Mouse (Mus musculus) B cell, adult 2 months (primary cell): ENCODE data around the gene Fgfr2.
A peak's percentile ranks its signal among the peaks of the same experiment; 100 is the strongest.

Experiments used
- DNase-seq, 2 experiments: peaks; one replicate each; pipeline ENCODE4 v3.0.0; 2022

The Fgfr2 gene

DNA sequence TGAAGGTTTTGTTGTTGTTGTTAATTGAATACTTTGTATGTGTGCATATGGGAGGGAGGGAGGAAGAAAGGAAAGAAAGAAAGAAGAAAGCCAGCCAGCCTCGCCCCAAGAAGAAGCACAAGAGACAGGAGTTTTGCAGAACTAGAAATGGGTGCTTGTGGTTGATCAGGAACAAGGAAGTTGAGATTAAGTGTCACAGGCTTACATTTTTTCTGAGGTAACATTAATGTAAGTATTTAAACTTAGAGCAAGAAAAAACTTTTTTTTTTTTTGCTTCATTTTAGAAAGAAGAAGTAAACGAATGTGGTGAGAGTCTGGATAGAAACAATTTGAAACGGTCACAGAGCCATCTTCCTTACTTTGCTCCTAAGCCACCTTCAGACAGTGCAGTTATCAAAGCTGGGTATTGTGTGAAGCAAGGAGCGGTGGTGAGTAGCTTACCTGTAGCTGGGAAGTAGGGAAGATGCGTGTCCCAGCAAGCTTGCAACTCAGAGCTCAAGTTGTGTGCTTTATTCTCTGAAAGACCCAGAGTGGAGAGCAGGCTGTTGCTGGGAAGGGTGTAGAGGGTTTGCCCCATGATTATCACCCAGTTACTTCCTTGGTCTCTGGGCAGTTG lies 2222.8 kb downstream of the Fgfr2 start:
- DNase-seq = no peak

DNA sequence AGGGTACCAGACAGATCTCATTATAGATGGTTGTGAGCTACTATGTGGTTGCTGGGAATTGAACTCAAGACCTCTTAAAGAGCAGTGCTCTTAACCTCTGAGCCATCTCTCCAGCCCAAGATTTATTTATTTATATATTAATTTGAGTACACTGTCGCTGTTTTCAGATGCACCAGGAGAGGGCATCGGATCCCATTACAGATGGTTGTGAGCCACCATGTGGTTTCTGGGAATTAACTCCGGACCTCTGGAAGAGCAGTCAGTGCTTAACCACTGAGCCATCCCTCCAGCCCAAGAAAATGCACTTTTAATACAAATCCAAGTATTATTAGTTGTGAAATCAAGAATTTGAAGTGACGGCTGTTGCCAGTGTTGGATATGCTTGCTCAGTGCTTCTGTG lies 2224.8 kb downstream of the Fgfr2 start:
- no peak for DNase-seq

DNA sequence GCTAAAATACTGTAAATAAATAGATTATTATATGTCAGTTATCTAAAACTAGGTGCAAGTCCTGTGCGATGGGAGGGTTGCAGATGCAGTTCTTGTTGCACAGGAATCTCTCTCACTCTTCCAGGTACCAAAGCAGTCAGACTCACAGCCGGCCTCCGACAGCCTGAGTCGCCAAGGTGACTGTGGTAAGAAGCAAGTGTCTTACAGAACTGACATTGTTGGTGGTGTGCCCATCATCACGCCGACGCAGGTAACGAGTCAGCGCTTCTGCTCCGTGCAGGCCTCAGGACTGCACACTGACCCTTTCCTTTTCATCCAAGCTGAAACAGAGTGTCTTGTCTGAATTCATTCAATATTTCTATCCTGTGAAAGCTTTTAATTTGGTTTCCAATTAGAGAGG lies 2225.9 kb downstream of the Fgfr2 start:
- DNase-seq = no peak

DNA sequence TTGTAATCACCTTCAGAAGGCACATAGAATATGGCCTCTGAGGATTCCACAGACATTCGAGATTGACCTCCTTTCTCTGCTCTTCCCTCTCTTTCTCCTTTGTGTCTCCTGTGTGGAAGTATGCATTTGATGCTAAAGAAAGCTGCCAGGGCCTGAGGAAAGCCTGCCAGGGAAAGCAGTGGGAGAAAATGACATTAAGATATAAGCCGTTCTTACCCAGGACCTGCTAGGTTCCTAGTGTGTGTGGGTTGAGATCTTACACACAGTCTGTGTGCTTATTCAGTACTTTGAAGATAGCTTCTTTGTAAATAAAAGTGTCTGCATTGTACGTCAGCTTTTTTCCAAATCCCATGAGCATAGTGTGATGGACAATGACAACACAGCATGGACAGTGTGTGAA lies 2227.1 kb downstream of the Fgfr2 start:
- DNase-seq = no peak

DNA sequence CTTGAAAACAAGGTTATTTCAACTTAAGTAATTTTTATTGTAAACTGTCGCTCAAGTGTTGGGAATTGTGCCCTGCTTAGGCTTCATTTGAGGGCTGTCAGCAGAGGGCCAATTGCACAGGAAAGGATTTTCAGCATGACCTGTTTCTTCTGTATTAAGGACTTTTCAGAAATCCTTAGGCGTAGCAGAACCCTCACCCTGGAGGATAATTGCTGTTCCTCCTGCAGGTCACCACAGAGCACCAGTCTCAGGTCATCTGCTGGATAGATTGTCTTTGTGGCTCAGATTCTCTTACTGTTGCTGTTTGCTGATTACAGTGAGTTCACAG lies 2227.6 kb downstream of the Fgfr2 start:
- no peak for DNase-seq

DNA sequence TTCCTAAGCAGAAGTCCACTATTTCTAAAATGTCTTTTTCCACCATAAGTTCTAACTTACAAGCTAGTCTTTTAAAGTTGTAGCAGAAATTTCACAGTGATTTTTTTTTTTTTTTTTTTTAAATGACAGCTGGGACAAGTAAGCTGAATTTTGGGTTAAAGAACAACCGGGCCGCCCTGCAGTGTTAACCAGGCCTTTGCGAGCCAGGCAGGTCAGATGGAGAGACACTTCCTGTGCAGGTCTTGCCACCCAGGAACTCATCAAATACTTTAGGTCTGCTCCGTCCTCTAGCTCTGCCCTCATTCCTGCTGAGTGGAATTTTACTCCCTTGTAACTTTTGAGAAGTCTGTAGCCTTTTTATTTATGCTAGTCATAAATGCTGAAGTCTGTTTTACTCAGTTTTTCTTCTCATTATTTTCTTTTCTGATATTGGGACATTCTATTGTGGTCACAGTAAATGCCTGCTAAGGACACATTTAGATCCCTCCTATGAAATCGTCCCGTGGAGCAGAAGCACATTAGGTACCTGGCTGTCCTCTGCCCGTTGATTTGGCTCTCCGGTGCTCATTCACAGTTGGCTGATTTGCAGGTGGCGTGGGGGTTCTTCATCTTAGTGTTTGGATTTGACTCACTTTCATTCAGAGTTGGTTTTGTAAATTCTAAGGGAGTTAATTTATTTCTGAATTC lies 2228.1 kb downstream of the Fgfr2 start:
- DNase-seq = no peak

DNA sequence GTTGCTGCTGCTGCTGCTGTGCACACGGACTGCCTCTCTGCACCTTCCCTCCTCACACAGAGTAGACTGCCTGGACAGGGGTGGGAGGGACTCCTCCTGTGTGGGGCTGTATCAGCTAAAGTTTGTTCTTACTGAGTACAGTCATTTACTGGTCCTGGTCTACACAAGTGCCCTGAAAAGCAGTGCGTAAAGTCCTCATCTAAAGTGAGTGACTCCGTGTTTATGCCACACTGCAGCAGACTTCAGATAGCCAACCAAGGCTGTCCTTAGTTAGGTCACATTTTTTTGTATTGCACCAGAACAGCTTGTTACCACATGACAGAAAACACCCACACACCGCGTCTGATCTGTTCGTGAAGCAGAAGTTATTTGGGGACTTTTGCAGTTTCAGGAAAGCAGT lies 2230.2 kb downstream of the Fgfr2 start:
- peak in 1 of 2 experiments; percentile 4 for DNase-seq

DNA sequence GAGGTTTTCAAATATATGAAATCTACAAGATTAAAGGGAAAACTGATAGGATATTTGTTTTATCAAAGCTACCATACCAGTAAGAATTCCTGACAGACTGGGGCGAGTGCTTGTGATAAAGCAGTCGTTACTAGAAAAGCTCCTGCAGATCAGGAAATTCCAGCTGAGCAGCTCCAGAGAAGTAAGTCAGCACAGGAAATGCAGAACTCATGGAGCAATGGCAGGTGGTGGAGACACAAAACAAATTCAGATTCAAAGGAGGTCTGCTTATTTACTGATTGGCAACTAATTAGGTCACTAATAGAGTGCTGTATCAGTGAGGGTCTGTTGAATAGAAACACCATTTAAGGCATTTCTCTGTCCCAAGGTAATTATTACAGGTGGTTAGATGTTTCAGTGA lies 2232.3 kb downstream of the Fgfr2 start:
- DNase-seq = no peak

DNA sequence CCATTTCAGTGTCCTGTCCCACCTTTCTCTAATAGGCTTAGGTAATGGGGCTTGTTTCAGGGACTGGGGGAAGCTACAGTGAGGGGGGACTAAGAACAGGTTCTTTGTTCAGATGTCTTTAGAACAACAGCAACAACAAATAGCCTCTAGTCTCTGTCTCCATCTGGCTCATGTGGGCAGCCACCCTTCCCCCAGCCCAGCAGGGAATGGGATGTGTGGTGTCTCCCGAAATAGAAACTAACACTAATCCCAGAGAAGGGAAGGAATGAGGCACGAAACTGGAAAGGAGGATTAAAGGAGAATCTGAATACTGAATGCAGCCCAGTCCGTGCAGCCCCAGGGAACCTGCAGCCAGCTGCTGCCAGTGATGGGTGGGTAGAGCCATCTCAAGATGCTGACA lies 2235.2 kb downstream of the Fgfr2 start:
- no peak for DNase-seq

DNA sequence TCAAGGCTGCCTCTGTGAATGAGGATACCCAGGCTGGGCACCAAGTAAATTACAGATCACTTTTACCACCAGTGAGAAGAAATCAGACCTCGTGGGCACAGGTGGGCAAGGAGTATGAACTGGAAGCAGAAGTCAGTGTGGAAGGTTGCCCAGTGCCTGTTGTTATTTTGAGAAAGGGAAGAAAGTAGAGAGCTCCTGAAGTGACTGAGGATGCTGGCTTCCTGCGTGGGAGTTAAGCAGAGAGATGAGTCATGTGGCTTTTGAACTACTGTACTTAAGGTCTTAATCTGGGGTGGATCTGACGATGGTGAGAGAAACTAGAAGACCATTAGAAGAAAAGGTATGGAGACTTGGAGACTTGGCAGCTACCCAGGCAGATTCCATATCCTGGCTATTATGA lies 2236.9 kb downstream of the Fgfr2 start:
- DNase-seq = no peak

DNA sequence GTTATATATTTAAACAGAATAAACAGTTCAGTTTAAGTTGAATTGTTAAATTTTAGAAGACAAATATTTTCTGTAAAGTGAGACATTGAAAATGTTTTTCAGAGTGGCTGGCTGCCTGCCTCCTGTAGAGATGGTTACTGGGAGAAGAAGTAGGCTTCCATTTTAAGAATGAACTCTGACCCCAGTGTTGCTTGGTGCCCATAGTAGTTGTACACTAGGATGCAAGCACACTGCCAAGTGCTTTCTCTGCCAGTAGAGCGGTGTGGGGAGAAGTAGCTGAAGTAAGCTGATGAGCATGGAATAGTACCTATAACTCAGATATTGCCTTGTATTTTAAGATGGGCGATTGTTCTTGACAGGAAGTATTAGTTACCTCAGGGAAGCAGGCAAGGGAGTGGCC lies 2239.0 kb downstream of the Fgfr2 start:
- no peak for DNase-seq

DNA sequence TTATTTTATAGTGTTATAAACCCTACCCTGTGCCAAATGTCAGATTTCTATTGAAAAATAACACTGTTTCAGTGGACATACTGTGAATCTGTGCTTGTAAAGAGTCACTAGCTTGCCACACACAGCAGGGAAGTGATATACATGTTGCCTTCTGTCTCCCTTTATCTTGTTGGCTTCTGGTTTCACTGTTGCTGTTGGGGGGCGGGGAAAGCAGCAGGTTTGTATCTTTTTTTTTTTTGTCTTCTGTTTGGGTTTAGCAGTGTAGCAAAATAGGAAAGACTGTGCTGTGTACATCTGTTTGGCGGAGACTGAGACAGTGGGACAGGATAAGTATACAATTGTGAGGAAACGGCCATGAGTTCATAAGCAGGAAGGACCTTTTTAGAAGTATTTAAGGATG lies 2255.9 kb downstream of the Fgfr2 start:
- no peak for DNase-seq

DNA sequence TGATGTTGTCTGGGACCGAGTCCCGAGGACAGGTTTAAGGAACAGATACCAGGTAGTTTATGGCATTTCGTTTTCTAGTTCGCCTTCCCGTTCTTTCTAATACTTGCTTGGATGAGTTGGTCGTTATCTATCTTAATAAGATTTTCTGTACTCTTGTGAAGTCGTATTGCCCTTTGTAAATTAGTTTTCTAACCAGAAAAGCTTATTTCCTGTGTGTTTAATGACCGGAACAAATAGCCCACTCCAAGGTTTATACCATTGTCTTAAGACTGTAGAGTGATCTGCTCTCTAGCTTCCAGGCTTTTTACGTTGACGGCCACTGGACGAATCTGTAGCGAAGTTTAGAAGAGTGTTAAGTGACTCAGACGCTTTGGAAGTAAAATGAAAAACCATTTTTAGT lies 2256.5 kb downstream of the Fgfr2 start:
- no peak for DNase-seq

DNA sequence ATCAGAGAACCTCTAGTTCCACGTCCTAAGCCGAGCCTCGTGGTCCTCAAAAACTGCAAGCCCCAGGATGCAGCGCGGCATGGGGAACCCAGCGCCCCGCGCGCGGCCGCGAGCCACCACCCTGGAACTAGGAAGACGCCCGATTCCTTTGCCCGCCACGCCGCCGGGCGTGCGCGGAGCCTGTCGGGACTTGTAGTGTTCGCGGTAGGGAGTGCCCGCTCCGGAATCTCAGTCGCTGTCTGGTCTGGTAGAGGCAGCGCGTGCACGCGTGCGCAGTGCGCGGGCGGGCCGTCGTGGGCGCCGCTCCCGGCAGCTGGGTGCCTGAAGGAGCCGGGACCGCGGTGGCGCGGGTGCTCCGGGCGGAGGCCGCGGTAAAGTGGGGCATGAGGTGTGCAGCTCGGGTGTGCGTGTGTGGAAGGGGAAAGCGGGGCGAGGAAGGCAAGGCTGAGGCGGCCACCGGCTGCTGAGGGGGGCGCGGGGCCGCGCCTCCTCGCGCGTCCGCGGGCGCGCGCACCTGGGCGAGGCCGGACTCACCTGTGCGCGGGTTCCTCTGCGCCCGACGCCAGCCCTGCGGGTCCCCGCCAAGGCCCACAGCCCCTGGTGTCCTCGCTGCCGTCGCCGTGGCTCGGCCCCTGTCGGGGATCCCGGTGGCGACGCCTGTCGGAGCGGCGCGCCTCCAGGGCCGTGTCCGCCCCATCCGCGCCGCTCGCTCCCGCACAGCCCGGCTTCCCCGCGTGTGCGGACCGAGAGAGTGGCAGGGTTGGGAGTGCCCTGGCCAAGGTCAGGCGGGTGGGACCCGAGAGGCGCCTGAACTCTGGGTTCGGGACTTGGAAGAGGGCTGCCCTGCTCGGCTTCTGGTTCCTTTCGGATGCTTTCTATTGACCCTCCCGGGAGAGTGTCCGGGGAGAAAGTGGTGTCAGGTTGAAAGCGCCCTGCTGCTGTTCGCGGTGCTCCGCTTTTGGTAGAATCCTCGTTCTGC lies 2257.2 kb downstream of the Fgfr2 start, which contains the start of gene Plekha1:
Gene Plekha1, plus strand, starts transcription at position 144 of the 979 bp plus-strand sequence.
- peak; percentile 97 for DNase-seq

DNA sequence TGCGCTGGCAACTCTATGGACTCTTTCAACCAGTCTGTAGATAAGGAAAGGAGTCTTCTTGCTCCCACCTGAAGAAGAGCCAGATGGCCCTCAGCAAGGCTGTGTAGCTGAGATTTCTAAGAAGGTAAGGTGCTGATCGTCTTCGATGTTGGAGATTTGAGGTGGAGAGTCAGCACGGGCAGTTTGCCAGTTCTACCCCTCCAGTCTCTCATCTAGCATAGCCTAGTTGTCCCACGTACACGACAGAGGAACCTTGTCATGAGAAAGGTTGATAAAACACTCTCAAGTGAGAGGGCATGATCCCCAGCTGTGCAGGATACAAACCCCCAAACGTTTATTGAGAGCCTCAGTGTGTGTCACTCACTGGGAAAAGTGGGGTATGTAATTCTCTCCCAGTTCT lies 2258.4 kb downstream of the Fgfr2 start:
- no peak for DNase-seq

DNA sequence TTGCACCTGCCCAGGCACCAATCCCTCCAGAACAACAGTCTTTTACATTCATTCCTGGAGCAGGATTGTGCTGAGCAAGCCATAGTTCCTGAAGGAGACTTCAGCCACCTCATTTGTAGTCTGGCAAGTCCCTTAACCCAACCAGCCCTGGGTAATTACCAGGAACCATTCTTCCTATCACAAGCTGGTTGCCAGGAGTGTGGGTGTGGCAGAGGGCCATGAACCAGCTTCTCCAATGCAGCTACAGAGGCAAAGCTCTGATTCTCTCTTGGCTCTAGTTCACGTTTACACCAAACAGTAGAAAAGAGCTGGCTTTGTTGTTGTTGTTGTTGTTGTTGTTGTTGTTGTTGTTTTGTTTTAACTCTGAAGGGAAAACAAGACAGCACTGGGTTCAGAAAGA lies 2260.6 kb downstream of the Fgfr2 start:
- no peak for DNase-seq

DNA sequence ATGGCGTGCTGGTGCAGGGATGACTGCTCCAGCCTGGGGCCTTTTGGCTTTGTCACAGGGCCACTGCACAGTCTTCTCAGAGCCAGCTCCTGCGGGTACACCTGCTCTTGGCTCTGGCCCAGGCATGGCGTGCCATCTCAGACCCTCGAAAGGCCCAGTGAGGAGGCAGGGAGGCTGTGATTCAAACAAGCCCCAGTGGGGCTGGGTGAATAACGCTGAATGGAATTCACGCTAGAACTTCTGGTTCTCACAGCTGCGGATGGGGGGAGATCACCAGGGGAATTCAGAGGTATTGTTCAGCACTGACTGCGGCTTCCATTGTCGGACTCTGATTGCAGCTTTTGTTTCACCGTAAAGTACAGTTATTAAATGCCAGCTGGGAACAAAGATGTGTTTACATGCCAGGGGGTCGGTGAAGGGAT lies 2262.4 kb downstream of the Fgfr2 start:
- no peak for DNase-seq

DNA sequence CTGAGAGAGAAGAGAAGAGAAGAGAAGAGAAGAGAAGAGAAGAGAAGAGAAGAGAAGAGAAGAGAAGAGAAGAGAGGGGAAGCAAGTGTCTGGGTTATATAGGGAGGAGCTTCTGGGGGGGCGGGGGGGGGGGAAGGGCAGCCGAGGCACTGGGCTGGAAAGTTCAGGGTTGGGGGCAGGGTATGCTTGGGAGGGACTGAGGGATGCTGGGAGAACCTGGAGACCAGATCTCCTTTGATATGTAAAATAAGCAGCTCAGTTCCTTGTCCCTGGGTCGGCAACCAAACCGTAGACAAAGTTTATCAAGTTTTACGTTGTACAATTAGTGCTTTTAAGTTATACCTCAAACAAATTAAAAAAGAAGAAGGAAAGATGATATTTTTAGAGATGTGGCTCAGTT lies 2263.2 kb downstream of the Fgfr2 start:
- no peak for DNase-seq

DNA sequence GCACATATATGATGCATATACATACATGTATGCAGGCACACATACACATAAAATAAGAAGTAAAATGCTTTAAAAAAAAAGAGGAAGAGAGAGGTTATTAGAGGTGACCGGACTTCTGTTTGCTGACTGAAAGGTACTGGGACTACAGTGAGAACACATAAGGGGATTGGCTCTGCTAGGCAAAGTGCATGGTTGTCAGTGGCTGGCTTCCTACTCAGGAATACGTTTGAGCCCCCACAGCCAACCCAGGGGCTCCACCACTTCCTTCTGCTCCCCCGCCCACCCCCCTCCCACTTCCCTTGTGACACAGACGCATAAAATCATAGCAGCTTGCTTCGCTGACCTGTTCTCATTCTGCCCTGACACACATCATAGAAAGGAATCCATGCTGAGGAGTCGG lies 2265.2 kb downstream of the Fgfr2 start:
- peak in 1 of 2 experiments; percentile 9 for DNase-seq

DNA sequence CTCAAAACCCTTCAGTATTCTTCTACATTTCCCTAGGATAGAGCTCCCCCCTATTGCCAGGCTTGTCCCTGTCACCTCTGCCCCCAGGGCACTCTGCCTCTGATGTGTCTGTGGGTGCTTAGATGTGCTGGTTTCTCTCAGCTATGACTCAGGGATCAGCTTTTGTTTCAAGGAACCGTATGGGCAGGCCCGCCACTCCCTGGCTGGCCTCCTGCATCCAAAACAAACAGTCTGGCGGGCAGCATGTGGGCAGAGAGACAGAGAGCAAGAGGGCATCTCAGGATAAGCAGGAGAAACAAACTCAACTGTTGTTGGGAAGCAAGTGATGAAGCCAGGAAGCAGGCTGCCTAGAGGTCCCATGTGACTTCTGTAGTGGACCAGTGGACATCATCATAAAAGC lies 2267.5 kb downstream of the Fgfr2 start:
- DNase-seq = no peak

DNA sequence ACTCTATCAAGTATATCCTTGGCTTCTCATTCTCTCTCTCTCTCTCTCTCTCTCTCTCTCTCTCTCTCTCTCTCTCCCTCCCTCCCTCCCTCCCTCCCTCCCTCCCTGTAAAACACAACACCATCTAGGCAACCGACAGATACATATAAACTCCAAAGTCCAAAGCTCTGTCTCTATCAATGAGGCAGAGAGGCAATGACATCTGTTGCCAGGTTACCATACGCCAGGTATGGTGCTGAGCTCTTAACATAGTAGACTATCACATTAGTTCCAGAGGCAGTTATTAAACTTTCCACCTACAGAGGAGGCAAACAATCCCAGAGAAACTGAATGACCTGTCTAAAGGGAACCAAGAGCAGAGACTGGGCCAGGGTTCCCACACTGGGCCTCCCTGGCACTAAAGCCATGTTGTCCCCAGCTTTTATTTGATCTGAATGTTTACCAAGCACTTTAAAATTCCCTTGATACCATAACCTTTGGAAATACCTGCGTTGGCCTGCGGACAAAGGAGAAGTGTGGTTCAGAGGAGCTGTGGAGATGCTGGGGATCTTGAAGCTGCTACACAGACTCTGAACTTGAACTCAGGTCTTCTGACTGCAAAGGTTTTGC lies 2268.4 kb downstream of the Fgfr2 start:
- DNase-seq = no peak

DNA sequence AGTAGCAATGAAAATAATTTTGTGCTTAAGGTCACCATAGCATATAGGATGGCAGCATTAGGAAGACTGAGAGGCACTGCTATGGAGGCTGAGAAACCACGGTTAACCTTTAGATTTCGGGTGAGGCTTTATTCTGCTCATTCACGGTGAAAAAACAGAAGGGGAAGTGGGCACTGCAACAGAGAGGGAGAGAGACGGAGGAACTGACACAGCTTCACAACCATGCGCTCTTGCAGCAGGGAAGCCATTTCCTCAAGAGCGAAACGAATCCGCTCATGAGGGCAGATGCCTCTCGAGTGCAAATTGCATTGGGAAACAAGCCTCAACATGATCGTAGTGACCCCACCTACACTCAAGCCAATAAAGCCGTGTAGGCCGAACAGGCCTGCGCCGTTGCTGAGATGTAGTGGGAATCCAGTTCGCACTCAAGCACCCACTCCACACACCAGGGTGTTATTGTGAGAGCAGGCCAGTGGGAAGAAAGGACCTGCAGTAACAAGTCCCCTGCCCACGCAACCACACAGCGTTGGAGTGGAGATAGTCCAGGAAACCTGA lies 2275.9 kb downstream of the Fgfr2 start:
- peak in 1 of 2 experiments; percentile 12 for DNase-seq
